In genomic region chr2:91361068-91361528, GRCm38 (mm10) we compare ENCODE assay signal across 8 mouse cellular contexts.
A peak's percentile ranks its signal among the peaks of the same experiment; 100 is the strongest.
DNase-seq lines count a peak whose midpoint lies in the region; ATAC-seq and TF ChIP-seq lines count a peak whose summit lies in the region.

No protein-coding gene starts in this region.

- no peaks in the 10 kb centered on the region for H3K27me3 ChIP-seq in forebrain, embryonic 15.5 days
- no peaks in the 10 kb centered on the region for H3K27me3 ChIP-seq in forebrain, embryonic 11.5 days (ENCODE audit: control insufficient read depth, insufficient read depth, low read length)
- no peaks in the 10 kb centered on the region for H3K27me3 ChIP-seq in E14TG2a.4 (ENCODE audit: insufficient read depth, low read length)
- H3K27me3 ChIP-seq in limb, embryonic 10.5 days (ENCODE audit: low read depth, poor library complexity, severe bottlenecking), result no peaks in the 10 kb centered on the region
- no peaks in the 10 kb centered on the region for H3K27me3 ChIP-seq in midbrain, embryonic 13.5 days

- no peak for DNase-seq in forebrain, embryonic 11.5 days (ENCODE audit: low spot score)
- peak; percentile 48 for DNase-seq in gastrocnemius, adult 18-20 months (ENCODE audit: low spot score)
- peak; percentile 33 for DNase-seq in limb, embryonic 10.5 days (ENCODE audit: low spot score)
- DNase-seq in thymus, postnatal 4 days, result no peak
- no peak for DNase-seq in thymus, postnatal 25 days

- H3K9me3 ChIP-seq in forebrain, embryonic 15.5 days, result no peaks in the 10 kb centered on the region
- no peaks in the 10 kb centered on the region for H3K9me3 ChIP-seq in forebrain, embryonic 11.5 days (ENCODE audit: control insufficient read depth, low read length)
- no peaks in the 10 kb centered on the region for H3K9me3 ChIP-seq in E14TG2a.4 (ENCODE audit: low read length)
- H3K9me3 ChIP-seq in limb, embryonic 10.5 days (replicated peaks), result no peaks in the 10 kb centered on the region
- no peaks in the 10 kb centered on the region for H3K9me3 ChIP-seq in midbrain, embryonic 13.5 days

- peak; percentile 48; the same call in 1 of the 2 replicates for ATAC-seq in forebrain, embryonic 15.5 days (replicated peaks)
- ATAC-seq in forebrain, embryonic 11.5 days (replicated peaks; ENCODE audit: low FRiP score), result no peak
- ATAC-seq in midbrain, embryonic 13.5 days, result no peak

- 0 out of 2 replicates have a peak overlapping the region, but pooled peaks have one; percentile 0 for H3K4me2 ChIP-seq in forebrain, embryonic 15.5 days (replicated peaks)
- H3K4me2 ChIP-seq in forebrain, embryonic 11.5 days (ENCODE audit: low read depth, low read length, severe bottlenecking), result no peak overlapping the region
- H3K4me2 ChIP-seq in midbrain, embryonic 13.5 days (replicated peaks), result no peak overlapping the region

- no peak overlapping the region for H3K4me3 ChIP-seq in forebrain, embryonic 15.5 days
- H3K4me3 ChIP-seq in forebrain, embryonic 11.5 days (ENCODE audit: low read depth, low read length), result no peak overlapping the region
- H3K4me3 ChIP-seq in E14TG2a.4 (replicated peaks; ENCODE audit: low read length), result peak overlapping the region; percentile 18
- no peak overlapping the region for H3K4me3 ChIP-seq in limb, embryonic 10.5 days
- H3K4me3 ChIP-seq in midbrain, embryonic 13.5 days (replicated peaks), result no peak overlapping the region

- WGBS in forebrain, embryonic 15.5 days, result 39% methylated on average over 4 of the region's 4 CpGs
- 30% methylated on average over 4 of the region's 4 CpGs for WGBS in forebrain, embryonic 11.5 days
- WGBS in limb, embryonic 10.5 days, result 22% methylated on average over 4 of the region's 4 CpGs
- WGBS in midbrain, embryonic 13.5 days, result 35% methylated on average over 4 of the region's 4 CpGs

- TF ChIP-seq CTCF in E14TG2a.4 (conservative IDR thresholded peaks at IDR 0.05; ENCODE audit: low read length), result no peak

- peaks cover 14% of the 10 kb centered on the region for H3K4me1 ChIP-seq in forebrain, embryonic 15.5 days
- no peaks in the 10 kb centered on the region for H3K4me1 ChIP-seq in forebrain, embryonic 11.5 days (replicated peaks; ENCODE audit: control insufficient read depth, insufficient read depth, low read length)
- H3K4me1 ChIP-seq in E14TG2a.4 (replicated peaks; ENCODE audit: low read depth, low read length), result peaks cover 26% of the 10 kb centered on the region
- H3K4me1 ChIP-seq in limb, embryonic 10.5 days, result peaks cover 10% of the 10 kb centered on the region
- peaks cover 5% of the 10 kb centered on the region; the same call in 1 of the 2 replicates for H3K4me1 ChIP-seq in midbrain, embryonic 13.5 days (replicated peaks)

- no peaks in the 10 kb centered on the region for H3K36me3 ChIP-seq in forebrain, embryonic 15.5 days
- no peaks in the 10 kb centered on the region for H3K36me3 ChIP-seq in forebrain, embryonic 11.5 days (ENCODE audit: control insufficient read depth, insufficient read depth, low read length)
- H3K36me3 ChIP-seq in E14TG2a.4 (ENCODE audit: insufficient read depth, low read length), result no peaks in the 10 kb centered on the region
- H3K36me3 ChIP-seq in limb, embryonic 10.5 days, result no peaks in the 10 kb centered on the region
- H3K36me3 ChIP-seq in midbrain, embryonic 13.5 days, result 0 out of 2 replicates have a peak, but pooled peaks cover 3% of the 10 kb centered on the region

- no peak overlapping the region for H3K9ac ChIP-seq in forebrain, embryonic 15.5 days (replicated peaks)
- no peak overlapping the region for H3K9ac ChIP-seq in forebrain, embryonic 11.5 days (ENCODE audit: low read length)
- H3K9ac ChIP-seq in midbrain, embryonic 13.5 days (replicated peaks), result no peak overlapping the region

- H3K27ac ChIP-seq in forebrain, embryonic 15.5 days (replicated peaks), result peak overlapping the region; percentile 36; the same call in 1 of the 2 replicates
- no peak overlapping the region for H3K27ac ChIP-seq in forebrain, embryonic 11.5 days (ENCODE audit: low read depth, low read length)
- peak overlapping the region; percentile 10; the same call in 1 of the 2 replicates for H3K27ac ChIP-seq in limb, embryonic 10.5 days
- no peak overlapping the region for H3K27ac ChIP-seq in midbrain, embryonic 13.5 days

Comparison
In these comparisons a context has a peak if more than half of its experiments do, and no peak if none do; other contexts are left out.
1. H3K27ac ChIP-seq: peak in forebrain, embryonic 15.5 days (single experiment) and limb, embryonic 10.5 days (single experiment); none in forebrain, embryonic 11.5 days (single experiment) and midbrain, embryonic 13.5 days (single experiment).
2. DNase-seq: peak in gastrocnemius, adult 18-20 months (single experiment) and limb, embryonic 10.5 days (single experiment); none in forebrain, embryonic 11.5 days (single experiment), thymus, postnatal 4 days (single experiment) and thymus, postnatal 25 days (single experiment).